Mouse (Mus musculus) megakaryocyte, embryonic 14.5 days (primary cell): ENCODE measurements around the gene Asgr2. TPM values are rescaled to one million over a fixed set of nuclear protein-coding genes. Genes with fewer than 3 reads are reported as not detected.

Experiments used
- H3K27me3 ChIP-seq: replicated peaks from 2 replicates; pipeline ENCODE3; 2012; ENCODE audit warnings: inconsistent platforms
- H3K36me3 ChIP-seq: replicated peaks from 2 replicates; pipeline ENCODE3; 2012; ENCODE audit warnings: low read length, inconsistent platforms, mixed read lengths
- H3K4me1 ChIP-seq: 2 replicates; pipeline ENCODE4 v1.6.1; 2012; ENCODE audit warnings: inconsistent platforms
- H3K4me3 ChIP-seq: replicated peaks from 2 replicates; pipeline ENCODE3; 2012; ENCODE audit warnings: moderate library complexity, mild to moderate bottlenecking, inconsistent platforms
- H3K9me3 ChIP-seq: 2 replicates; pipeline ENCODE4 v1.6.1; 2012; ENCODE audit warnings: inconsistent platforms
- FLI1 ChIP-seq: IDR thresholded peaks from 2 replicates; pipeline ENCODE4 v1.6.1; 2012; ENCODE audit warnings: low read length, inconsistent platforms, mixed read lengths
- GATA1 ChIP-seq: IDR thresholded peaks from 3 replicates; pipeline ENCODE4 v1.6.1; 2012; ENCODE audit warnings: mixed read lengths, low read length, inconsistent platforms, borderline replicate concordance
- polyA plus RNA-seq: library from polyadenylated mRNA; stranded (reverse); fragments of >175 nt; gene quantifications from 2 replicates; pipeline ENCODE4 v1.2.3, GENCODE M21; 2012; ENCODE audit warnings: low replicate concordance; ENCODE audit not compliant: insufficient read depth

The Asgr2 gene
- polyA plus RNA-seq, 1 experiment = 0.09 TPM

- Histone ChIP-seq H3K36me3 (no peaks in the 10 kb centered on the region), H3K4me3 (no peak overlapping the region), H3K27me3 (peaks cover 61% of the 10 kb centered on the region), H3K4me1 (peaks cover 26% of the 10 kb centered on the region), H3K9me3 (peaks cover 15% of the 10 kb centered on the region)
- no peak for TF ChIP-seq GATA1
- no peak for TF ChIP-seq FLI1
Observed at GRCm38 (mm10) chr11:70080803-70081590, 11.4 kb upstream of the Asgr2 start.

GRCm38 (mm10) chr11:70084563-70084962, 7.9 kb upstream of the Asgr2 start:
- TF ChIP-seq GATA1 = no peak
- no peak for TF ChIP-seq FLI1
- Histone ChIP-seq H3K9me3 (peaks cover 30% of the 10 kb centered on the region), H3K4me3 (no peak overlapping the region), H3K4me1 (peaks cover 24% of the 10 kb centered on the region), H3K36me3 (no peaks in the 10 kb centered on the region), H3K27me3 (peaks cover 63% of the 10 kb centered on the region)

- Histone ChIP-seq H3K27me3 (peaks cover 70% of the 10 kb centered on the region), H3K9me3 (peaks cover 15% of the 10 kb centered on the region), H3K4me3 (no peak overlapping the region), H3K36me3 (no peaks in the 10 kb centered on the region), H3K4me1 (peaks cover 10% of the 10 kb centered on the region)
- TF ChIP-seq GATA1 (no peak), FLI1 (no peak)
Observed at GRCm38 (mm10) chr11:70097396-70097795, 5.0 kb downstream of the Asgr2 start.

- H3K4me3 ChIP-seq = no peak overlapping the region
Observed at GRCm38 (mm10) chr11:70099102-70099501, 6.7 kb downstream of the Asgr2 start.

GRCm38 (mm10) chr11:70099809-70100208, 7.4 kb downstream of the Asgr2 start:
- Histone ChIP-seq H3K36me3 (no peaks in the 10 kb centered on the region), H3K9me3 (peaks cover 15% of the 10 kb centered on the region), H3K27me3 (peaks cover 68% of the 10 kb centered on the region), H3K4me1 (peaks cover 10% of the 10 kb centered on the region), H3K4me3 (no peak overlapping the region)
- TF ChIP-seq GATA1 = no peak
- no peak for TF ChIP-seq FLI1

More at GRCm38 (mm10) chr11:70099102-70099501, 6.7 kb downstream of the Asgr2 start:
- peaks cover 15% of the 10 kb centered on the region for H3K9me3 ChIP-seq
- H3K27me3 ChIP-seq = peaks cover 67% of the 10 kb centered on the region
- H3K36me3 ChIP-seq = no peaks in the 10 kb centered on the region
- TF ChIP-seq FLI1 (no peak), GATA1 (no peak)
- peaks cover 10% of the 10 kb centered on the region for H3K4me1 ChIP-seq

GRCm38 (mm10) chr11:70103701-70104315, 11.4 kb downstream of the Asgr2 start:
- TF ChIP-seq GATA1 (no peak), FLI1 (no peak)
- Histone ChIP-seq H3K36me3 (no peaks in the 10 kb centered on the region), H3K4me3 (no peak overlapping the region), H3K27me3 (peaks cover 55% of the 10 kb centered on the region), H3K9me3 (peaks cover 4% of the 10 kb centered on the region), H3K4me1 (peaks cover 12% of the 10 kb centered on the region)

GRCm38 (mm10) chr11:70107085-70107484, 14.6 kb downstream of the Asgr2 start:
- no peak overlapping the region for H3K4me3 ChIP-seq
- no peaks in the 10 kb centered on the region for H3K36me3 ChIP-seq
- no peaks in the 10 kb centered on the region for H3K9me3 ChIP-seq
- H3K27me3 ChIP-seq = peaks cover 41% of the 10 kb centered on the region
- peaks cover 18% of the 10 kb centered on the region for H3K4me1 ChIP-seq
- TF ChIP-seq FLI1 = no peak
- TF ChIP-seq GATA1 = no peak

- TF ChIP-seq FLI1 = no peak
- TF ChIP-seq GATA1 = no peak
- no peaks in the 10 kb centered on the region for H3K36me3 ChIP-seq
- peaks cover 29% of the 10 kb centered on the region for H3K4me1 ChIP-seq
- no peak overlapping the region for H3K4me3 ChIP-seq
- no peaks in the 10 kb centered on the region for H3K9me3 ChIP-seq
- H3K27me3 ChIP-seq = peaks cover 43% of the 10 kb centered on the region
Observed at GRCm38 (mm10) chr11:70110146-70110545, 17.7 kb downstream of the Asgr2 start.

- H3K4me1 ChIP-seq = peaks cover 17% of the 10 kb centered on the region
Observed at GRCm38 (mm10) chr11:70114562-70114961, 22.1 kb downstream of the Asgr2 start.

GRCm38 (mm10) chr11:70115901-70116300, 23.5 kb downstream of the Asgr2 start:
- peaks cover 12% of the 10 kb centered on the region for H3K4me1 ChIP-seq
- no peaks in the 10 kb centered on the region for H3K36me3 ChIP-seq
- peaks cover 28% of the 10 kb centered on the region for H3K27me3 ChIP-seq
- TF ChIP-seq GATA1 (no peak), FLI1 (no peak)
- H3K4me3 ChIP-seq = no peak overlapping the region
- H3K9me3 ChIP-seq = peaks cover 30% of the 10 kb centered on the region

More at GRCm38 (mm10) chr11:70114562-70114961, 22.1 kb downstream of the Asgr2 start:
- no peak for TF ChIP-seq GATA1
- no peak for TF ChIP-seq FLI1
- no peak overlapping the region for H3K4me3 ChIP-seq
- H3K36me3 ChIP-seq = no peaks in the 10 kb centered on the region
- H3K27me3 ChIP-seq = peaks cover 27% of the 10 kb centered on the region
- H3K9me3 ChIP-seq = peaks cover 20% of the 10 kb centered on the region
